Mouse (Mus musculus) myocyte (in vitro differentiated cells): Measurements from ENCODE around the gene Ifitm5.

Experiments
- E2F4 ChIP-seq: IDR thresholded peaks from one replicate; pipeline ENCODE4 v1.6.1; 2011; ENCODE audit warnings: mild to moderate bottlenecking, control low read depth, moderate library complexity; ENCODE audit not compliant: insufficient read depth
- POLR2A ChIP-seq: IDR thresholded peaks from one replicate; pipeline ENCODE4 v1.6.1; 2011; ENCODE audit warnings: low read depth, mild to moderate bottlenecking, control low read depth, moderate library complexity; ENCODE audit not compliant: insufficient read length

DNA sequence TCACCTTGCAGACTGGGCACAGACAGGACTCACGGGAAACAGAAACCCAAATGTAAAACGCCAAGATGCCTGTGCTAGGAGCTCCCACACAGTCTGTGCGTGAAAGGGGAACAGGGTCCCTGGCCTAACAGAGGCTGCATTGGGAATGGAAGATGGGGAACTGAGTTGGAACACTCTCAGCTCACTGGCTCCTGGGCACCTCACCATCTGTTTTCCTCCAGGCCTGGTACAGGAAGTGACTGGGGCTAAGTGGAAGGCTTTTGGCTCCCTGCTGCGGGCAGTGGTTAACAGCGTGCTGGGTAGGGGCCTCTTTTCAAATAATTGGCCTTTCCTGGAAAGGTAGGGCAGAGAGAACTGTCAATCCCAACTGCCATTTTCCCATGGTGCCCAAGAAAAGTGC is 40.5 kb upstream of the Ifitm5 start:
- no peak for TF ChIP-seq POLR2A
- TF ChIP-seq E2F4 = no peak
